Mouse (Mus musculus): ENCODE measurements around the gene Lrrc25.

DNA sequence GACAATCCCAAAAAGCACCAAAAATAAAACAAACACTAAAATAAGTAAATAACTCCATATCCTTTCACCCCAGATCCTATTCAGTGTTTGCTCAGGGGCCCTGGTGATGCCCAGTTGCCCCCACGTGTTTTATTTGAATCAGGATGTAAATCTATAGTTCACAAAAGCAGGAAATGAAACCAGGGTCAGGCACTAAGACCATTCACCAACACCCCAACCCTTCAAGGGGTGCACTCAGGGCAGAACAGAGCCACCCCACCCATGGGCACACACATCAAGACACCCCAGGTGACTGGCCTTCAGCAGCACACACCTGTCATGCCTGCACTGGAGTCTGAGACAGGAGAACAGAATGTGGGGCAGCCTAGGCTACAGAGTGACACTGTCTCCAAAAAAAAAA is 38.2 kb downstream of the Lrrc25 start:
- TF ChIP-seq POLR2A (IDR thresholded peaks at IDR 0.05; ENCODE audit: insufficient read length, low read depth) = no peak
- TF ChIP-seq CEBPB (IDR thresholded peaks at IDR 0.05; ENCODE audit: insufficient read depth, poor library complexity, severe bottlenecking) = no peak
- TF ChIP-seq POLR2AphosphoS2 (IDR thresholded peaks at IDR 0.05; ENCODE audit: insufficient read length, low read depth) = no peak
- TF ChIP-seq USF1 (IDR thresholded peaks at IDR 0.05; ENCODE audit: low read depth) = no peak

Data from myocyte (in vitro differentiated cells).